Mouse (Mus musculus) adrenal gland, adult 18-20 months (tissue): ENCODE measurements around the gene Glt6d1. TPM values are rescaled to one million over a fixed set of nuclear protein-coding genes. Genes with fewer than 3 reads are reported as not detected.

Experiments used
- DNase-seq, 2 experiments: peaks; one replicate each; pipeline ENCODE4 v3.0.0; 2021 to 2022; ENCODE audit warnings: low spot score in 2 of 2
- total RNA-seq, 2 experiments: library from RNA; stranded (reverse); gene quantifications; 1 replicate in 1 of 2; 2 replicates in 1 of 2; pipeline ENCODE4 v1.2.3; 2021

Glt6d1 gene
- total RNA-seq, 2 experiments from 2014 or later: not detected

GRCm38 (mm10) chr2:25798065-25798464 lies 17.6 kb downstream of the Glt6d1 start:
- DNase-seq: no peak

GRCm38 (mm10) chr2:25797635-25798034 lies 18.0 kb downstream of the Glt6d1 start:
- no peak for DNase-seq

- DNase-seq: no peak
These were observed 26.6 kb downstream of the Glt6d1 start for GRCm38 (mm10) chr2:25789092-25789491.

GRCm38 (mm10) chr2:25785573-25786322 lies 29.9 kb downstream of the Glt6d1 start:
- no peak for DNase-seq

- no peak for DNase-seq
These were observed 33.7 kb downstream of the Glt6d1 start, which contains the start of gene Gm13539 for GRCm38 (mm10) chr2:25781957-25782356. Gene Gm13539, plus strand, starts transcription at chr2:25782257.

GRCm38 (mm10) chr2:25780921-25781320 lies 34.7 kb downstream of the Glt6d1 start:
- DNase-seq: no peak

- DNase-seq: no peak
These were observed 36.6 kb downstream of the Glt6d1 start for GRCm38 (mm10) chr2:25779076-25779475.

GRCm38 (mm10) chr2:25776717-25777116 lies 38.9 kb downstream of the Glt6d1 start, which contains the start of gene Lcn11:
Gene Lcn11, plus strand, starts transcription at chr2:25777017.
- no peak for DNase-seq

- no peak for DNase-seq
These were observed 39.7 kb downstream of the Glt6d1 start for GRCm38 (mm10) chr2:25775991-25776390.

GRCm38 (mm10) chr2:25774640-25775039 lies 41.0 kb downstream of the Glt6d1 start:
- DNase-seq: no peak

- no peak for DNase-seq
These were observed 42.1 kb downstream of the Glt6d1 start for GRCm38 (mm10) chr2:25773507-25773906.

GRCm38 (mm10) chr2:25767764-25768163 lies 47.9 kb downstream of the Glt6d1 start:
- DNase-seq: no peak

- no peak for DNase-seq
These were observed 50.4 kb downstream of the Glt6d1 start, which contains the start of gene Lcn3 for GRCm38 (mm10) chr2:25765269-25765668. Gene Lcn3, plus strand, starts transcription at chr2:25765569.

GRCm38 (mm10) chr2:25758064-25758625 lies 57.5 kb downstream of the Glt6d1 start:
- no peak for DNase-seq

- DNase-seq: no peak
These were observed 61.4 kb downstream of the Glt6d1 start for GRCm38 (mm10) chr2:25754201-25754600.

Other genes starting within 250 kb of the Glt6d1 start
- gene Mamdc4, start 241.0 kb downstream of the Glt6d1 start, total RNA-seq: 1 to 10 TPM; 3.4 to 4.4 TPM
- 10 to 100 TPM; 49.4 to 69.5 TPM for gene Phpt1, start 240.6 kb downstream of the Glt6d1 start, total RNA-seq
- 1 to 10 TPM; 1.5 to 1.7 TPM for gene Ajm1, start 234.1 kb downstream of the Glt6d1 start, total RNA-seq
- gene Rabl6, start 207.3 kb downstream of the Glt6d1 start, total RNA-seq: 10 to 100 TPM; 82.3 to 97.5 TPM
- gene Ccdc183, start 198.2 kb downstream of the Glt6d1 start, total RNA-seq: not detected
- 10 to 100 TPM; 14.6 to 38.7 TPM for gene Tmem141, start 193.8 kb downstream of the Glt6d1 start, total RNA-seq
- 10 to 100 TPM in 1 of 2 experiments, 1 to 10 TPM in 1; 5.3 to 12.3 TPM for gene Fcna, start 187.8 kb downstream of the Glt6d1 start, total RNA-seq
- gene Lcn8, start 162.7 kb downstream of the Glt6d1 start, total RNA-seq: not detected
- not detected for gene Lcn5, start 157.9 kb downstream of the Glt6d1 start, total RNA-seq
- not detected for gene Lcn6, start 139.1 kb downstream of the Glt6d1 start, total RNA-seq
- gene Lcn10, start 133.1 kb downstream of the Glt6d1 start, total RNA-seq: not detected
- gene Obp2a, start 115.8 kb downstream of the Glt6d1 start, total RNA-seq: 10 to 100 TPM in 1 of 2 experiments, not detected in 1; 67.0 TPM
- 10 to 100 TPM; 36.0 to 42.9 TPM for gene Bmyc, start 109.1 kb downstream of the Glt6d1 start, total RNA-seq
- gene Obp2b, start 78.8 kb downstream of the Glt6d1 start, total RNA-seq: not detected
- not detected for gene Lcn3, start 50.3 kb downstream of the Glt6d1 start, total RNA-seq
- gene Lcn11, start 38.8 kb downstream of the Glt6d1 start, total RNA-seq: not detected
- not detected for gene Gm13539, start 33.6 kb downstream of the Glt6d1 start, total RNA-seq
- gene Lcn9, start 7.3 kb upstream of the Glt6d1 start, total RNA-seq: not detected
- gene Sohlh1, start 31.4 kb upstream of the Glt6d1 start, total RNA-seq: not detected
- 1 to 10 TPM; 3.7 to 3.8 TPM for gene Kcnt1, start 47.9 kb upstream of the Glt6d1 start, total RNA-seq
- gene Camsap1, start 167.4 kb upstream of the Glt6d1 start, total RNA-seq: 10 to 100 TPM; 35.3 to 37.5 TPM
- gene Ubac1, start 205.9 kb upstream of the Glt6d1 start, total RNA-seq: 10 to 100 TPM; 30.4 to 44.8 TPM